Mouse (Mus musculus) brown adipose tissue, adult 24 weeks (tissue): ENCODE data around the gene Gm2022. TPM values are rescaled to one million over a fixed set of nuclear protein-coding genes. Genes with fewer than 3 reads are reported as not detected.
"Not testable (repeated sequence)": the region's sequence is repeated elsewhere in the genome, so short reads cannot be mapped to it uniquely, and the experiment has no call there.

Source experiments
- H3K27ac ChIP-seq: fragments of 200-500 bp; replicated peaks from 2 replicates; pipeline ENCODE4 v1.5.1; 2012; ENCODE audit warnings: low read depth, mild to moderate bottlenecking, low read length
- H3K4me1 ChIP-seq: fragments of 200-500 bp; 2 replicates; pipeline ENCODE4 v1.6.1; 2012; ENCODE audit warnings: low read length, mixed read lengths; ENCODE audit not compliant: control insufficient read depth, insufficient read depth, insufficient read length
- H3K4me3 ChIP-seq: fragments of 200-500 bp; 2 replicates; pipeline ENCODE4 v1.5.1; 2012; ENCODE audit warnings: low read depth, mild to moderate bottlenecking, low read length, moderate library complexity; ENCODE audit not compliant: insufficient read depth
- polyA plus RNA-seq: library from polyadenylated mRNA; stranded (reverse); fragments of >200 nt; gene quantifications from 2 replicates; pipeline ENCODE4 v1.2.4, GENCODE M21; 2012; ENCODE audit not compliant: missing spikeins, insufficient read depth, insufficient read length

The Gm2022 gene
- not detected in 2 replicates for polyA plus RNA-seq

GRCm38 (mm10) chr12:87895070-87895469, at the start of gene Gm2022:
TSS of gene Gm2022 (plus strand) at chr12:87895370.
- H3K27ac ChIP-seq, H3K4me1 ChIP-seq, H3K4me3 ChIP-seq: not testable (repeated sequence)

- not testable (repeated sequence) for H3K4me3 ChIP-seq, H3K4me1 ChIP-seq, H3K27ac ChIP-seq
Observed at GRCm38 (mm10) chr12:87850657-87851056, 44.5 kb upstream of the Gm2022 start.

GRCm38 (mm10) chr12:87856067-87856466, 39.1 kb upstream of the Gm2022 start:
- H3K4me1 ChIP-seq, H3K27ac ChIP-seq, H3K4me3 ChIP-seq: not testable (repeated sequence)

- H3K4me1 ChIP-seq, H3K4me3 ChIP-seq, H3K27ac ChIP-seq: not testable (repeated sequence)
Observed at GRCm38 (mm10) chr12:87861740-87862692, 33.2 kb upstream of the Gm2022 start.

GRCm38 (mm10) chr12:87863638-87864037, 31.5 kb upstream of the Gm2022 start:
- not testable (repeated sequence) for H3K27ac ChIP-seq, H3K4me1 ChIP-seq, H3K4me3 ChIP-seq

- not testable (repeated sequence) for H3K4me1 ChIP-seq, H3K27ac ChIP-seq, H3K4me3 ChIP-seq
Observed at GRCm38 (mm10) chr12:87864048-87864447, 31.1 kb upstream of the Gm2022 start.

- not testable (repeated sequence) for H3K4me3 ChIP-seq, H3K4me1 ChIP-seq, H3K27ac ChIP-seq
Observed at GRCm38 (mm10) chr12:87873772-87874171, 21.4 kb upstream of the Gm2022 start, which contains the start of gene Gm2016. TSS of gene Gm2016 (plus strand) at chr12:87874072.

- not testable (repeated sequence) for H3K4me1 ChIP-seq
Observed at GRCm38 (mm10) chr12:87919721-87920120, 24.6 kb downstream of the Gm2022 start, which contains the start of gene Gm2035. TSS of gene Gm2035 (minus strand) at chr12:87919857.

More at GRCm38 (mm10) chr12:87919721-87920120, 24.6 kb downstream of the Gm2022 start, which contains the start of gene Gm2035:
- H3K27ac ChIP-seq, H3K4me3 ChIP-seq: not testable (repeated sequence)

Other genes with a start within 250 kb of the Gm2022 start
- gene Gm21319, start 119.6 kb upstream of the Gm2022 start, polyA plus RNA-seq = not detected in 2 replicates
- not detected in 2 replicates for gene Gm21936, start 99.9 kb upstream of the Gm2022 start, polyA plus RNA-seq
- not detected in 2 replicates for gene BB287469, start 78.8 kb upstream of the Gm2022 start, polyA plus RNA-seq
- gene Gm2001, start 53.0 kb upstream of the Gm2022 start, polyA plus RNA-seq = not detected in 2 replicates
- gene Gm2016, start 21.3 kb upstream of the Gm2022 start, polyA plus RNA-seq = not detected in 2 replicates
- not detected in 2 replicates for gene Gm2035, start 24.5 kb downstream of the Gm2022 start, polyA plus RNA-seq
- not detected in 2 replicates for gene Gm2042, start 58.7 kb downstream of the Gm2022 start, polyA plus RNA-seq
- gene Gm2075, start 116.5 kb downstream of the Gm2022 start, polyA plus RNA-seq = not detected in 2 replicates
- gene Gm6803, start 123.4 kb downstream of the Gm2022 start, polyA plus RNA-seq = not detected in 2 replicates
- not detected in 2 replicates for gene Gm2056, start 131.6 kb downstream of the Gm2022 start, polyA plus RNA-seq
- not detected in 2 replicates for gene Gm16368, start 188.3 kb downstream of the Gm2022 start, polyA plus RNA-seq